Mouse (Mus musculus) sigmoid colon, adult 10 weeks (tissue): ENCODE results near the gene Mettl15. TPM values are rescaled to one million over a fixed set of nuclear protein-coding genes. Genes with fewer than 3 reads are reported as not detected.

Experiments
- polyA plus RNA-seq: library from polyadenylated mRNA; stranded (reverse); fragments of 350-450 nt; fragmentation: Illumina TruSeq; extraction: RNeasy Lipid Tissue Mini Kit (QIAGEN cat#74804); gene quantifications from one replicate; pipeline ENCODE4 v1.2.3, GENCODE M21; 2014; ENCODE audit warnings: low read depth, low replicate concordance

The Mettl15 gene
- polyA plus RNA-seq = 10.1 TPM

GRCm38 (mm10) chr2:109280600-109281340 is at the start of gene Mettl15, which contains the start of gene Kif18a:
Gene Mettl15 (minus strand): TSS chr2:109280748.
Gene Kif18a (plus strand): TSS chr2:109280738.

Other genes starting within 250 kb of the Mettl15 start
- gene Kif18a, start within 50 bp of the Mettl15 start, polyA plus RNA-seq = 10.4 TPM